Mouse (Mus musculus): ENCODE data around the gene Macf1.

- TF ChIP-seq POLR2AphosphoS2 (IDR thresholded peaks at IDR 0.05; ENCODE audit: insufficient read length, low read depth) (no peak), POLR2A (IDR thresholded peaks at IDR 0.05; ENCODE audit: insufficient read length, low read depth) (no peak), MYOG (IDR thresholded peaks at IDR 0.05; ENCODE audit: control insufficient read depth in 1 of 3, insufficient read depth in 1 of 3, insufficient read length in 2 of 3, low read depth in 2 of 3) (no peak), E2F4 (IDR thresholded peaks at IDR 0.05; ENCODE audit: insufficient read depth) (no peak), USF1 (IDR thresholded peaks at IDR 0.05; ENCODE audit: low read depth) (no peak), MAX (IDR thresholded peaks at IDR 0.05; ENCODE audit: low read depth) (no peak), MYOD1 (IDR thresholded peaks at IDR 0.05; ENCODE audit: control insufficient read depth in 1 of 3, insufficient read length in 2 of 3, low read depth in 2 of 3) (no peak), TCF12 (IDR thresholded peaks at IDR 0.05; ENCODE audit: insufficient read depth, poor library complexity, severe bottlenecking) (no peak), CEBPB (IDR thresholded peaks at IDR 0.05; ENCODE audit: insufficient read depth, poor library complexity, severe bottlenecking) (no peak), SRF (IDR thresholded peaks at IDR 0.05; ENCODE audit: control insufficient read depth, insufficient read length, low read depth) (no peak), TCF3 (IDR thresholded peaks at IDR 0.05; ENCODE audit: insufficient read length, low read depth) (no peak), REST (IDR thresholded peaks at IDR 0.05; ENCODE audit: insufficient read depth, insufficient read length) (no peak)
Observed at GRCm38 (mm10) chr4:123355941-123356340, 328.2 kb downstream of the Macf1 start.
